Mouse (Mus musculus): Measurements from ENCODE around the gene Mef2a. TPM values are rescaled to one million over a fixed set of nuclear protein-coding genes. Genes with fewer than 3 reads are reported as not detected.

Gene Mef2a
- total and polyA plus RNA-seq, 3 experiments, result 9.6 to 13.4 TPM; not detected in 1

- H3K36me3 ChIP-seq (ENCODE audit: control insufficient read depth in 1 of 2, insufficient read depth in 2 of 2, low read length in 2 of 2), result peaks cover 0 to 2% of the 10 kb centered on the region in 2 experiments; a peak in 1 of 4 replicates
- no peak for DNase-seq (ENCODE audit: low read depth, low spot score)
- H3K27ac ChIP-seq (ENCODE audit: control insufficient read depth, low read depth, low read length), result no peak overlapping the region
- H3K4me1 ChIP-seq (ENCODE audit: control insufficient read depth in 1 of 2, insufficient read depth in 2 of 2, low read length in 2 of 2), result no peaks in the 10 kb centered on the region
- TF ChIP-seq POLR2AphosphoS5 (IDR thresholded peaks at IDR 0.05; ENCODE audit: borderline replicate concordance, low read depth, low read length) (no peak), TBP (IDR thresholded peaks at IDR 0.05; ENCODE audit: low read depth, low read length) (no peak), TAL1 (IDR thresholded peaks at IDR 0.05; ENCODE audit: low read length) (no peak), MYB (IDR thresholded peaks at IDR 0.05; ENCODE audit: low read depth, low read length) (no peak)
- no peaks in the 10 kb centered on the region for H3K79me2 ChIP-seq (ENCODE audit: control insufficient read depth, insufficient read depth, low read length, poor library complexity)
- no peak overlapping the region for H3K9ac ChIP-seq (ENCODE audit: control insufficient read depth, low read depth, low read length, poor library complexity, severe bottlenecking)
- H3K4me3 ChIP-seq (ENCODE audit: control insufficient read depth in 1 of 2, insufficient read depth in 1 of 2, low read depth in 2 of 2, low read length in 2 of 2), result no peak overlapping the region
- H3K27me3 ChIP-seq (ENCODE audit: control insufficient read depth in 1 of 2, insufficient read depth in 2 of 2, low read length in 2 of 2), result no peaks in the 10 kb centered on the region
- H3K9me3 ChIP-seq (replicated peaks; ENCODE audit: insufficient read depth, low read length), result no peaks in the 10 kb centered on the region
These were observed 137.9 kb downstream of the Mef2a start for GRCm38 (mm10) chr7:67234797-67235196.

DNA sequence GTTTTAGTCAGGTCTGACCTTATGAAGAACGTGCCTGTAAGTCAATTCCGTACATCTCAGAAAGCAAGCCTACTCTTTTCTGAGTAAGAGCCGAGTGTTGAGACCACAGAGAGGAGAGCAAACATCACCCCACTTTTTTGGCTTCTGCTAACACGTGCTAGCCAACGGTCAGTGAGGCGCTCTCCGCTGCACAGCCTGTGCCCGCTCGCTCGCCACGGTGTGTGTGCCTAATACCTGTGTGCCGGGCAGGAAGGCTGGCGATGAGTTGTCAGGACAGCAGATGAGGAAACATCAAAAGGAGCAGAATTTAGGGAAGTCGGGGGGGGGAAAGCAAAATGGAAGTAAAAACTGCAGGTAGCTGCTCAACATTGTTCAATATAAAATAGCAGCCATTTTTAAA, 140.2 kb downstream of the Mef2a start:
- H3K27ac ChIP-seq (ENCODE audit: control insufficient read depth, low read depth, low read length), result no peak overlapping the region
- DNase-seq (ENCODE audit: low read depth, low spot score), result no peak
- H3K27me3 ChIP-seq (ENCODE audit: control insufficient read depth in 1 of 2, insufficient read depth in 2 of 2, low read length in 2 of 2), result no peaks in the 10 kb centered on the region
- no peak overlapping the region for H3K9ac ChIP-seq (ENCODE audit: control insufficient read depth, low read depth, low read length, poor library complexity, severe bottlenecking)
- H3K79me2 ChIP-seq (ENCODE audit: control insufficient read depth, insufficient read depth, low read length, poor library complexity), result no peaks in the 10 kb centered on the region
- 0 out of 4 replicates have a peak, but pooled peaks cover 0 to 2% of the 10 kb centered on the region in 2 experiments for H3K36me3 ChIP-seq (ENCODE audit: control insufficient read depth in 1 of 2, insufficient read depth in 2 of 2, low read length in 2 of 2)
- no peaks in the 10 kb centered on the region for H3K9me3 ChIP-seq (replicated peaks; ENCODE audit: insufficient read depth, low read length)
- H3K4me3 ChIP-seq (ENCODE audit: control insufficient read depth in 1 of 2, insufficient read depth in 1 of 2, low read depth in 2 of 2, low read length in 2 of 2), result no peak overlapping the region
- no peak for TF ChIP-seq NRF1 (IDR thresholded peaks at IDR 0.05; ENCODE audit: insufficient read depth, low read depth, low read length, poor library complexity, severe bottlenecking)
- TF ChIP-seq GABPA (IDR thresholded peaks at IDR 0.05; ENCODE audit: low read depth, low read length), result no peak
- TF ChIP-seq CTCF (IDR thresholded peaks at IDR 0.05 in 2 of 3, conservative IDR thresholded peaks at IDR 0.05 in 1 of 3; ENCODE audit: control insufficient read depth in 1 of 3, insufficient read depth in 1 of 3, low read depth in 2 of 3, low read length in 3 of 3, poor library complexity in 1 of 3, severe bottlenecking in 1 of 3), result no peak
- TF ChIP-seq RAD21 (IDR thresholded peaks at IDR 0.05; ENCODE audit: low read depth, low read length), result no peak
- no peak for TF ChIP-seq TBP (IDR thresholded peaks at IDR 0.05; ENCODE audit: low read depth, low read length)
- no peak for TF ChIP-seq ZNF384 (IDR thresholded peaks at IDR 0.05; ENCODE audit: low read depth, low read length)
- no peak for TF ChIP-seq USF1 (IDR thresholded peaks at IDR 0.05; ENCODE audit: low read depth, low read length)
- TF ChIP-seq BHLHE40 (IDR thresholded peaks at IDR 0.05; ENCODE audit: borderline replicate concordance, low read depth, low read length), result no peak
- TF ChIP-seq NELFE (IDR thresholded peaks at IDR 0.05; ENCODE audit: low read depth, low read length), result no peak
- no peak for TF ChIP-seq RCOR1 (IDR thresholded peaks at IDR 0.05; ENCODE audit: low read depth, low read length)
- TF ChIP-seq MXI1 (IDR thresholded peaks at IDR 0.05; ENCODE audit: low read depth, low read length), result no peak
- no peak for TF ChIP-seq HCFC1 (IDR thresholded peaks at IDR 0.05; ENCODE audit: low read depth, low read length)
- no peak for TF ChIP-seq ETS1 (IDR thresholded peaks at IDR 0.05; ENCODE audit: low read depth, low read length)
- no peak for TF ChIP-seq MAX (IDR thresholded peaks at IDR 0.05; ENCODE audit: low read length)
- no peaks in the 10 kb centered on the region for H3K4me1 ChIP-seq (ENCODE audit: control insufficient read depth in 1 of 2, insufficient read depth in 2 of 2, low read length in 2 of 2)

Measured in MEL (cell line).